Mouse (Mus musculus) embryonic stem cell, embryonic (primary cell): Measurements from ENCODE around the gene Rif1.
"Not testable (repeated sequence)": the region's sequence is repeated elsewhere in the genome, so short reads cannot be mapped to it uniquely, and the experiment has no call there.

Experiments
- CTCF ChIA-PET, 4 experiments: fragments of 300-600 bp in 2 of 4; fragments of 350-600 bp in 2 of 4; sonication (Branson Sonifier 250); formaldehyde crosslinking; loops; one replicate each; lab custom pipeline; 2022; ENCODE audit warnings: inconsistent platforms in 2 of 4; lab: Charles Lee
- POLR2A ChIA-PET, 4 experiments: fragments of 300-600 bp in 2 of 4; fragments of 350-600 bp in 2 of 4; sonication (Branson Sonifier 250); formaldehyde crosslinking; loops; one replicate each; lab custom pipeline; 2022; ENCODE audit warnings: antibody characterized with exemption in 4 of 4, inconsistent platforms in 1 of 4; lab: Charles Lee

Rif1 gene

DNA sequence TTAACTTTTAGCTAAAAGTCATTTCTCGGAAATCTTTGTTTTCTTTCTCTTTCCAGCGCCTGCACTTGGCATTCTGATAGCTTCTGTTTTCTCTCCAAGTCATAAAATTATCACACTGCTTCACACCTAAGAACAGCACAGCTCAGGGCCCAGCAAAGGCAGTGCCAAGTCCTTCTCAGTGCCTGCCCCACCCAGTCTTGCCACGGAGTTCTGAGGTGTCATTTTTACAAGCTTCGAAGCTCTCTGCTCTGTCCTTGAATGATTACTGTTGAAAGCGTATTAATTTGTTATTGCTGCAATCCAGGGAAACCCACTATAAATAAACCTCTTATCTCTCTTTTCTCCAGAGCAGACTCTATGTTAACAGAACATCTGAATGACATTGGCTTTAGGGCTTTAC lies 19.1 kb upstream of the Rif1 start:
- ChIA-PET POLR2A (interaction anchor here in 3 of 4 experiments (0.6 to 11.5 kb wide), 14 partner anchors 9 to 24 kb away, joined by 3 to 116 read pairs (median 3); partner anchors contain the start of gene Rif1 (in 2 of the 3)), CTCF (interaction anchor here in 2 of 4 experiments (0.6 to 0.9 kb wide), 2 partner anchors 10 to 24 kb away, joined by 3 to 4 read pairs; no protein-coding TSS in a partner anchor)

DNA sequence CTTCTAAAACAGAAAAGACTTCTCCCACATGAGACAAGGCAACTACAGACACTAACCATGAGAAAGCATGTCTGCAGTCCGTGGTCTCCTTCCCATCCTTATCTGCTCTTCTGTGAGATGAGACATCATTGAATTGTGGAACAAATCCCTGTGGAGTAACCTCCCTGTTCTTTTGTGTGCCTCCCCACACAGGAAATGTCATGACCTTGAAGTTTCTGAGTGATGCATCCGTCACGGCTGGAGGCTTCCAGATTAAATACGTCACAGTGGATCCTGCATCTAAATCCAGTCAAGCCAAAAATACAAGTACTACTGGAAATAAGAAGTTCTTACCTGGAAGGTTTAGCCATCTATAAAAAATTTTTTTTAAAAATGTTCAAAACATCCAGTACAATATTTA lies 17.0 kb upstream of the Rif1 start:
- CTCF ChIA-PET = no interaction called here
- POLR2A ChIA-PET = interaction anchor here in 3 of 4 experiments (1.1 to 11.5 kb wide), 3 partner anchors 15 to 16 kb away, joined by 5 to 116 read pairs (median 5); partner anchors contain the start of gene Rif1 (in 1 of the 3)

DNA sequence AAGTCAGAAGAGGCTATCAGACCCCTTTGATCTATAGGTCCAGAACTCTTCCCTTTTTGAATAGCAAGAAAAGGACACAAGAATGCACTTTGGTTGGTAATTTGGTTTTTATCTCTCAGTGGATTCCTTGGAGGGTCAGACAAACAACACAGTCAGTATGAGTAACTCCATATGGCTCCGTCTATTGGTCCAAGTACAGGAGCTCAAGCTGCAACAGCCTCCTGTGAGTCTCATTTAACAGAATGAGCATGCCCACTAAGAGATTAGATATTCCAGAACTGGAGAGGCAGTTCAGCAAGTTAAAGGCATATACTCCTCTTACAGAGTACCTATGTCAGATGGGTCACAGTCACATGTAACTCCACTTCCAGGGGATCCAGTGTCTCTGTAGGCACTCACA lies 15.5 kb upstream of the Rif1 start:
- ChIA-PET CTCF (no interaction called here), POLR2A (interaction anchor here in 2 of 4 experiments (1.5 to 11.5 kb wide), 3 partner anchors 14 to 26 kb away, joined by 3 to 116 read pairs (median 13); partner anchors contain the start of gene Rif1 (in 2 of the 2))

DNA sequence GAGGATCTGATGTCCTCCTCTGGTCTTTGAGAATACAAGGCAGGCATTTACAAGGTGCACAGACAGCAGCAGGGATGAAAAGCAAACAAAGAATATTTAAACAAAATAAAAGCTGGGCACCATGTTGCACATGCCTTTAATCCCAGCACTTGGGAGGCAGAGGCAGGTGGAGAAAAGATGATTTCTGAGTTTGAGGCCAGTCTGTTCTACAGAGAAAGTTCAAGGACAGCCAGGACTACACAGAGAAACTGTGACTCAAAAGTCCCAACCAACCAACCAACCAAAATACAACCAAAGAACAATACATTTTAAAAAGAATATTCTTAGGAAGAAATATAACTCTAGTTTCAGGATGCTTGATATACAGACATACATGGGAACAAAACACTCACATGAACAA lies 15.0 kb upstream of the Rif1 start:
- POLR2A ChIA-PET = interaction anchor here in 2 of 4 experiments (1.0 to 2.8 kb wide), 5 partner anchors 14 to 25 kb away, joined by 3 to 13 read pairs (median 3); partner anchors contain the start of gene Rif1 (in 2 of the 2)
- CTCF ChIA-PET = no interaction called here

DNA sequence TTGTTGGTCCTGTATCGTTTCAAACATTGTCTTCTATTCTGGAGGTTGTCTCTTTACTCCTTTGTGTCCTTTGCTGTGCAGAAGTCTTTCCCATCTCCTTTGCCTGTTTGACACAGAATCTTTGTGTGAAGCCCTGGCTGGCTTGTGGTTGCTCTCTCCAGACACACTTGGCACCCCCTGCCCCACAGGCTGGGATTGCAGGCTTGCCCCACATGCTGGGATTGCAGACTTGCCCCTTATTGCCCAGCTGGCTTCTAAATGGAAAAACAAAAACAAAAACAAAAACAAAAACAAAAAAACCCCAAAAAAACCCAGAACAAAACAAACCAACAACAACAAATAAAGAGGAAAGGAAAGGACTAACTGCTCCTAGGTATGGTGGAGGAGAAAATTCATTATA lies 4.0 kb upstream of the Rif1 start:
- POLR2A ChIA-PET = interaction anchor here in 2 of 4 experiments (0.7 to 16.5 kb wide), 9 partner anchors 9 to 45 kb away, joined by 3 to 585 read pairs (median 7); no protein-coding TSS in a partner anchor
- CTCF ChIA-PET = no interaction called here

DNA sequence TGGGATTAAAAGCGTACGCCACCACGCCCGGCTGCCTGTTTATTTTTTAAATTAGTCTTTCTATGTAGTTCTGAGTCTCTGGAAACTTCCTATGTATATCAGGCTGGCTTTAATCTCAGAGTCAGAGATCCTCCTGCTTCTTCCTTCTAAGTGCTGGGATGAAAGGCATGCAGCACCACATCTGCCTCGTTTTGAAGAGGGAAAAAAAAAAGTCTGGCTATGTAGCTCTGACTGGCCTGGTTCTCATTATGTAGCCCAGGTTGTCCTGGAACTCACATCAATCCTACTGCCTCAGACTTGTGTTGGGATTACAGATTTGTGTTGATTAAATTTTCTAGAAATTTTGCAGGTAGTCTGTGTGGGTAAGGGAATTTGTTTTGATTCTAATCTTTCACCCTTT lies 1.8 kb upstream of the Rif1 start:
- ChIA-PET POLR2A (interaction anchor here (0.6 to 16.5 kb wide), 91 partner anchors 9 to 1780 kb away, joined by 3 to 585 read pairs (median 5); partner anchors contain the start of genes Nmi (in 3 of the 4), Arl5a (in 1 of the 4) and Rbm43 (in 1 of the 4)), CTCF (interaction anchor here in 1 of 4 experiments (0.6 to 1.1 kb wide), 2 partner anchors 42 to 873 kb away, joined by 4 read pairs; no protein-coding TSS in a partner anchor)

DNA sequence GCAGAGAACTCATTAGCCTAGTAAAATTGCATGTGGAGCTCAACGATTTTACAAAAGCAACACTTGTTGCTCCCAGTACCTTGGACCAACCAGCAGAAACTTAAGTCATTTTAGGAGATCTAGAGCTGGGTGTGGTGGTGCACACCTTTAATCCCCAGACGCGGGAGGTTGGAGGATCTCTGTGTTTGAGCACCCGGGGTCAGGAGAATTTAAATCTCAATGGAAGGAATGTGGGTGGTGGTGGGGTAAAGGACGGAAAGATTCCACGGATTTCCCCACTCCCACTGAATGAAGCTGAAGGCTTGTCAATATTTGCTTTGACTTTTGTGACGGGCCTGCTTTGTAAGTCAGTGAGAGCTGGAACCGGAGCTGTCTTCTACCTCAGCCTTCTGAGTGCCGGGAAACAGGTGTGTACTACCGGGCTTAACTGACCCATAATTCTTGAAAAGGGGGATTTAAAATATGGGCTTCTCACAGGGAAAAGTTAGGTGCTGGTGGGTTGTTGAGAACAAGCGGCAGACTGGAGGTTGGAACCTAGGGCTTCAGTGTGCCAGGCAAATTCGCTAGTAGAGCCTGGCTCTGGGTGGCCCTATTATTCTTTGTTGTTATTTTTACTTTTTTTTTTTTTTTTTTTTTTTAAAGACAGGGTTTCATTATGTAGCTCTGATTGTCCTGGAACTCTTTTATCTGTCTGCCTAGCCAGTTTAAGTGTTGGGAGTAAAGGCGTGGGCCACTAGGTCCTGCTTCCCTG lies 1.2 kb upstream of the Rif1 start:
- POLR2A ChIA-PET = interaction anchor here (0.5 to 16.5 kb wide), 126 partner anchors 8 to 1781 kb away, joined by 3 to 585 read pairs (median 4); partner anchors contain the start of genes Nmi (in 3 of the 4), Arl5a (in 1 of the 4), Rbm43 (in 1 of the 4) and Tnfaip6 (in 1 of the 4)
- CTCF ChIA-PET = interaction anchor here in 1 of 4 experiments (0.6 to 1.1 kb wide), 2 partner anchors 43 to 873 kb away, joined by 4 read pairs; no protein-coding TSS in a partner anchor

DNA sequence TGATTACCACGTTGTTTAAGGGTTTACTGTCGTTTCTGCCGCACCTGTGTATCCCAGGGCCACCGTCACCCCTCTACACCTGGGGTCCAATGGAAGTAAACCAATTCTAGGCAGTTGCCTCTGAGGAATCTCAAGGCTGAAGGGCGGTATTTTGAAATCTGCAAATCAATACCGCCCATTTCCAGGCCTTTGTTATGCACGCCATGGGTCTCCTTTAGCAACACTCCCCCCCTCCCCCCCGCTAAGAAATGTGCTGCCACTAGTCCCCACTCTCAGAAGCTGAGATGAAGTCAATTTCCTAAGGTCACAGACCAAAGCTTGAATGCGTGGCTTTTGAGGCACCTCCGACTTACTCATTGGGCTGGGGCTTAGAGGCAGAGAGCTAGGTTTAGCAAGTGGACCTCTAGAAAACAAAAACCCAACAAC lies 554 bp upstream of the Rif1 start:
- ChIA-PET CTCF (interaction anchor here in 1 of 4 experiments (0.6 kb wide), 2 partner anchors 35 to 334 kb away, joined by 5 to 6 read pairs; no protein-coding TSS in a partner anchor), POLR2A (interaction anchor here (0.5 to 16.5 kb wide), 115 partner anchors 8 to 1261 kb away, joined by 3 to 585 read pairs (median 5); partner anchors contain the start of genes Nmi (in 3 of the 4), Arl5a (in 1 of the 4), Rbm43 (in 1 of the 4) and Tnfaip6 (in 1 of the 4))

DNA sequence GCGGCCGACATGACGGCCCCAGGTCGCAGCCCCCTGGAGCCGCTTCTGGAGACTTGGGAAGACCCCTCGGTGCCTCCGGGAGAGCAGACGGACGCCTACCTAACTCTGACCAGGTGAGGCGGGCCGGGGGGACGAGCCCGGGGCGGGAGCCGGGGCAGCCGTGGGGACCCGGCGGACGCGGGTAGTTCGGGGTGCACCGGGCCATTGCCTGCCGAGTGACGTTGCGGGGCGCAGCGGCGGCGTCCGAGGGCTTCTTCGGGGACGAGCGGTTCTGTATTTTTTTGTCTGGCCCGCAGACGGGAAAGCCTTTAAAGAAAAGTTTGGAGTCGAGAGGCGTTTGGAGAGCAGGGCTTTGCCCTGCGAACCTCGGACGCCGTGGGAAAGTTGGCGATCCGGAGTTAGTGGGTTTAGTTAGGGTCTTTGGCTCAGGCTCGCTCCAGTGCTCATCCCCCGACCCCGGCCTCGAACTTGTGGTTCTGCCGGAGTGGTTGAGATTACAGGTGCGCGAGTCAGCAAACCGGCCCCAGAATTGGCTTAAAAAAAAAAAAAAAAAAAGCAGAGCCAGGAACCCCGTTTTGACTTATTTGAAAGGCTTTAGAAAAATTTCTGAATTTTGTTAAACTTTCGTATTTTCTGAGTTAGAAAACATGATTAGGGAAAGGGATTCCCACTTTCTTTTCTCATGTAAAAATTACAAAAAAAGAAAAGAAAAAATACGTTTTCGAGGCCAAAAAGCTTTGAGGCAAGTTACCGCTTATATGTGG lies 691 bp downstream of the Rif1 start:
- ChIA-PET CTCF (no interaction called here), POLR2A (interaction anchor here in 3 of 4 experiments (0.6 to 16.5 kb wide), 33 partner anchors 6 to 1118 kb away, joined by 3 to 585 read pairs (median 9); partner anchors contain the start of genes Nmi (in 2 of the 3), Arl6ip6 (in 1 of the 3), Prpf40a (in 1 of the 3) and Rbm43 (in 1 of the 3))

DNA sequence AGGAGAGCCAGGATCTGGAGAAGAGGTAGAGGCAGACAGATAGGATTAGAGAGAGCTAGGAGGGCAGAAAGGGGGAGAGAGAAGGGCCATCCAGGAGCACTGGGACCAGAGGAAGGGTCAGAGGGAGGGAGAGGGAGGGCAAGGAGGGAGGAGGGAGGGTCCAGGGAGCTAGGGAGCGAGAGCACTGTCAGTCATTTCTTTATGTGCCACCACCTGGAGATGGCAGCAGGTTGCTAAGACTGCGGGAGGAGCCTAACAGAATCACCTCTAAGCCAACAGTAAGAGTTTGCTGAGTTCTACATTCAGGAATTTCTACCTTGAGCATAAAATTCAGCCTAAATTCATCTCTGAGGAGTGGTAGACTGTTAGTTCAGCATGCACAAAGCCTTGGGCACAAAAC lies 6.0 kb downstream of the Rif1 start:
- ChIA-PET POLR2A (interaction anchor here (0.8 to 23.4 kb wide), 22 partner anchors 7 to 853 kb away, joined by 3 to 904 read pairs (median 4); partner anchors contain the start of gene Rif1 (in 1 of the 4)), CTCF (no interaction called here)

DNA sequence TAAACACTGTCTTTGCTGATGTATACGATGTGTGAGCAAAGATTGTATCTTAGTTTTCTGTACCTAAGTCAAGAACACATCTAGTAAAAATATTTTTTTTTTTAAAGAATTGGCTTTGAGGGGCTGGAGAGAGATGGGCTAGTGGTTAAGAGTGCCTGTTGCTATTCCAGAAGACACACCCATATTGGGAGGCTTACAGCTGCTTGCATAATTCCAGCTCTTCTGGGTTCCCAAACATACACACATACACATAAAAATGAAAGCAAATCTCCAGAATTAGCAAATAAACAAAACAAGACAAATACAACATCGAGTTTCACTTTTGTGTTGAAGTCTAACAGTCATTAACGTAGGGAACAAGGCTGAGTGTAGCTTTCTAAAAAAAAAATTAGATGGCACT lies 11.4 kb downstream of the Rif1 start:
- POLR2A ChIA-PET = interaction anchor here in 3 of 4 experiments (0.6 to 23.4 kb wide), 11 partner anchors 7 to 150 kb away, joined by 3 to 904 read pairs (median 18); partner anchors contain the start of gene Rif1 (in 2 of the 3)
- CTCF ChIA-PET = no interaction called here

DNA sequence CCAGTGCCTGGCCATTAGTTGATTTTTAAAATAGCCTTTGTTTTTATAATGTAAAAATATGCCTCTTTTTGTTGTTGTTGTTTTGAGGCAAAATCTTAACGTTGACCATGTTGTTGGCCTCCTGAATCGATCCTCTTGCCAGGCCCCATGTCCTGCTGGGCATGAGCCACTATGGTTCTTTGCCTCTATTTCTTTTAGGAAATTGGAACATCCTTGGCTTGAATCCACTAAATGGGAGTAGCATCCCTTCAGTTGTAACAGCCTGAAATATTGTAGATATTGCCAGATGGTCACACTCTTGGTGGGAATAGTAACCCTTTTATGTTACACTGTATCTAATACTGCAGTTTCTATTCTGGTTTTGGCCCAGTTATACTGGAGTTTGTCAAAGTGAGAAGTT lies 11.9 kb downstream of the Rif1 start:
- POLR2A ChIA-PET = interaction anchor here in 3 of 4 experiments (0.9 to 23.4 kb wide), 9 partner anchors 6 to 29 kb away, joined by 4 to 904 read pairs (median 18); partner anchors contain the start of gene Rif1 (in 2 of the 3)
- CTCF ChIA-PET = no interaction called here

DNA sequence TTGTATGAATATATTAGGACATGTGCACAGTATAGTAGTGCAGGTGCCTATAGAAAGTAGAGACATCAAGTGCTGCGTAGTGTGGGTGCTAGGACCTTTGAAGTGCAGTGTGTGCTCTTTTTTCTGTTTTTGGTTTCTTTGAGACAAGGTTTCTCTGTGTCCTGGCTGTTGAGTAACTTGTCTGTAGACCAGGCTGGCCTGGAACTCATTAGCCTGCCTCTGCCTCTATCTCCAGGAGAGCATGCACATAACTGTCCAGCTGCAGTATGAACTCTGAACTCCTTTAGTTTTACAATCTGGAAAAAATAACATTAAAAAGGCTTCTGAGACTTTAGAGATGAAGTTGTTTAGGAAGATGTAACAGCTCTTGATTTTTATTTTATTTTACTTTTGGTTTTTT lies 41.5 kb downstream of the Rif1 start:
- POLR2A ChIA-PET = interaction anchor here in 3 of 4 experiments (0.6 to 23.6 kb wide), 7 partner anchors 8 to 42 kb away, joined by 3 to 904 read pairs (median 7); partner anchors contain the start of gene Rif1 (in 1 of the 3)

DNA sequence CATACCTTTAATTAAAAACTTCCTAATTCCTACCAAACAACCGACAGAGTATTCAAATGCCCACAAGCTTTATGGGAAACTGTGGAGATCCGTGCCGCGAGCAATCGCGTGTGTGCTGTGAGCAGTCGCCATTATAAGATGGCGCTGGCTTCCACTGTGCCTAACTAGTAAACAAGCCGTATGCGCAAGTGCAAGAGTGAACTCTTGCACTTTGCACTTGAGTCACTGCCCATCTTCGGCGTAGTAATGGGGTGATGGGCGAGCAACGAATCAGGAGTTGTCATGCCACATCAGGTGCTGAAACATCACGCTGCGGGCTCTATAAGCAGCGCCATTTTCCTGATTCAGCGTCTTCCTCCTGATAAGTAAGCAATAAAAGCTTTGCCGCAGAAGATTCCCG lies 58.7 kb downstream of the Rif1 start:
- CTCF ChIA-PET = not testable (repeated sequence)
- POLR2A ChIA-PET = interaction anchor here in 2 of 4 experiments (0.6 to 4.3 kb wide), 14 partner anchors 10 to 158 kb away, joined by 3 to 24 read pairs (median 4); partner anchors contain the start of genes Nmi (in 1 of the 2) and Rif1 (in 1 of the 2)

More for the DNA sequence above, 41.5 kb downstream of the Rif1 start:
- CTCF ChIA-PET = no interaction called here

DNA sequence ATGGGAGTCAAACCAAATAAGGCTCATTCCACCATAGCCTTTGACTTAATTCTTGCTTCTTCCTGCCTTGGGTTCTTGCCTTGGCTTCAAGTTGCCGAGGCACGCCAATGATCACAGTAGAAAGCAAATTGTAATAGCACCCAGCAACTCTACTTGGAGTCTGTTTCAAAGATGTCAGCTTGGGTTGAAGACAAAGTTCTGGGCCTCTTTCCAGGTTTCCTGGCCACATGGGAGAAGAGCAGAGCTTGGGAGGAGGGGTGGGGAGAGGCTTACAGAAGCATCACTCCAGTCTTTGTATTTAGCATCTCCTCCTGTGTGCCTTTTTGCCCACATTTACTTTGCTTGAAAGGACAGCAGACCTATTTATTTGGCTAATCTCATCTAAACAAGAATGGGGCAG lies 60.7 kb downstream of the Rif1 start:
- CTCF ChIA-PET = no interaction called here
- POLR2A ChIA-PET = interaction anchor here in 2 of 4 experiments (1.0 to 4.3 kb wide), 6 partner anchors 8 to 62 kb away, joined by 3 to 24 read pairs (median 8); partner anchors contain the start of gene Rif1 (in 1 of the 2)

DNA sequence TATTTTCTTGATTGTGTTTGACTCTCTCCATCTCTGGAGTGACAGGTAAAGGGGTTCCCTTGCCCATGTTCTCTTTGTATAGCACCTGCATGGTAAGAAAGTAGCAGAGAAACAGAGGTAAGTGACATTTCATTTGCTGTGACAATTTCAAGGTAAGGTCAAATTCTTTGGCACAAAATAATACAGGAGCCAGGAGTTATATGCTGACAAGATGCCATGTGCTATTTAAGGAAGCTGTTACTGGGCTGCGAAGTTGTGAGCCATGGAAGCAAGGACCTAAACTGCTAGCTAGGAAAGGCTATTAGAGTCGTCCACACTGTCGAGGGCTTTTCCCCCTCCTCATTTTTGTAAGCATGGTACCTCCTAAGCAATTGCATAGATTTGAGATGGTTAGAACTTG lies 80.4 kb downstream of the Rif1 start:
- POLR2A ChIA-PET = no interaction called here
- CTCF ChIA-PET = no interaction called here

DNA sequence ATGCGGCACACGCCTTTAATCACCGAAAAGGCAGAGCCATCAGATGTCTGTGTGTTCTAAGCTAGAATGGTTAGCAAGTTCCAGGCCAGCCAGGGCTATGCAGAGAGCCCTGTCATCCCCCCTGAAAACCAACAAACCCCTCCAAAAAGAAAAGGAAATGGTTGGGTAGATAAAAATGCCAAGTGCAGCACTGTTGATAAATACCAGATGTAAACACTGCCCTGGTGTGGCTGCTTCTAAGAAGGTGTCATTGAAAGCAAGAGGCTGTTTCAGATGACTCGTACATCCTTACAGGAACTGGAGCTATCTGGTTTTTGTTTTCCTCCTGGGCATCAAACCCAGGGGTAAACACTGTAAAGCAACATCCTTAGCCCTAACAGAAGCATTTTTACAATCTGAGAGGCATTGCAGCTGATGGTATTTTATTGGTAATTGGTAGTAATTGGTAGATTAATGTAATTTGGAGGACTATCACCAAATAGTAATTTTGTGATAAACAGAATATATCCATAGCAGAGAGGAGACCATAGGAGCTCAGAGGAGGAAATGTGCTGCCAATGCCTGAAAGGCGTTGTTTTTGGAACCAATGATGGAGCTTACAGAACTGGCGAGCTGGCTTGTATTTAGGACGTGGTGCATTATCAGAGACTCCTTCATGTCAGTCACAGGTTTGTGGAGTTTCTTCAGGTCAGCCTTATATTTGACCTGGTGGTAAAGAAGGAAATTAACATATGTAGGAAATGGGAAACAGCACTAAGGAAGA lies 96.8 kb downstream of the Rif1 start:
- CTCF ChIA-PET = no interaction called here
- POLR2A ChIA-PET = interaction anchor here in 1 of 4 experiments (0.5 kb wide), 1 partner anchor 96 kb away, joined by 3 read pairs; no protein-coding TSS in a partner anchor
